Mouse (Mus musculus): ENCODE results near the gene Sod3. TPM values are rescaled to one million over a fixed set of nuclear protein-coding genes. Genes with fewer than 3 reads are reported as not detected.
A peak's percentile ranks its signal among the peaks of the same experiment; 100 is the strongest.

Gene Sod3
- polyA plus RNA-seq, 1 experiment from 2014 or later, result 0.14 TPM

GRCm38 (mm10) chr5:52357175-52357754, 6.3 kb upstream of the Sod3 start:
- 70% methylated on average over 9 of the region's 9 CpGs for WGBS
- Histone ChIP-seq H3K36me3 (no peaks in the 10 kb centered on the region), H3K4me3 (no peak overlapping the region), H3K9ac (no peak overlapping the region), H3K4me2 (no peak overlapping the region), H3K27me3 (replicated peaks) (no peaks in the 10 kb centered on the region), H3K27ac (ENCODE audit: poor library complexity, severe bottlenecking) (no peak overlapping the region), H3K4me1 (replicated peaks) (peaks cover 10% of the 10 kb centered on the region), H3K9me3 (replicated peaks) (no peaks in the 10 kb centered on the region)
- no peak for ATAC-seq (ENCODE audit: insufficient number of reproducible peaks, low FRiP score)

GRCm38 (mm10) chr5:52358120-52358519, 5.5 kb upstream of the Sod3 start:
- 70% methylated on average over 6 of the region's 6 CpGs for WGBS
- Histone ChIP-seq H3K4me3 (no peak overlapping the region), H3K9ac (no peak overlapping the region), H3K9me3 (replicated peaks) (no peaks in the 10 kb centered on the region), H3K36me3 (no peaks in the 10 kb centered on the region), H3K4me1 (replicated peaks) (peaks cover 11% of the 10 kb centered on the region), H3K27me3 (replicated peaks) (no peaks in the 10 kb centered on the region), H3K27ac (ENCODE audit: poor library complexity, severe bottlenecking) (no peak overlapping the region), H3K4me2 (no peak overlapping the region)
- ATAC-seq (ENCODE audit: insufficient number of reproducible peaks, low FRiP score), result no peak

- H3K27ac ChIP-seq (ENCODE audit: poor library complexity, severe bottlenecking), result no peak overlapping the region
- 57% methylated on average over 21 of the region's 21 CpGs for WGBS
- H3K27me3 ChIP-seq (replicated peaks), result no peaks in the 10 kb centered on the region
- no peaks in the 10 kb centered on the region for H3K9me3 ChIP-seq (replicated peaks)
- peaks cover 22% of the 10 kb centered on the region for H3K4me1 ChIP-seq (replicated peaks)
- H3K4me3 ChIP-seq, result no peak overlapping the region
- H3K9ac ChIP-seq, result no peak overlapping the region; the same call in 1 of the 2 replicates
- H3K36me3 ChIP-seq, result no peaks in the 10 kb centered on the region
- peak overlapping the region; percentile 25; the same call in 1 of the 2 replicates for H3K4me2 ChIP-seq
- ATAC-seq (ENCODE audit: insufficient number of reproducible peaks, low FRiP score), result no peak
Measured at GRCm38 (mm10) chr5:52360286-52361049, 3.1 kb upstream of the Sod3 start.

- H3K4me1 ChIP-seq (replicated peaks), result peaks cover 22% of the 10 kb centered on the region
- no peaks in the 10 kb centered on the region for H3K36me3 ChIP-seq
- no peak for ATAC-seq (ENCODE audit: insufficient number of reproducible peaks, low FRiP score)
- 0 out of 2 replicates have a peak overlapping the region, but pooled peaks have one; percentile 33 for H3K4me2 ChIP-seq
- WGBS, result 66% methylated on average over 6 of the region's 6 CpGs
- H3K27ac ChIP-seq (ENCODE audit: poor library complexity, severe bottlenecking), result no peak overlapping the region
- no peak overlapping the region for H3K9ac ChIP-seq
- H3K9me3 ChIP-seq (replicated peaks), result no peaks in the 10 kb centered on the region
- H3K27me3 ChIP-seq (replicated peaks), result peaks cover 7% of the 10 kb centered on the region
- no peak overlapping the region for H3K4me3 ChIP-seq
Measured at GRCm38 (mm10) chr5:52362776-52363467, 669 bp upstream of the Sod3 start.

GRCm38 (mm10) chr5:52364521-52364920, 930 bp downstream of the Sod3 start:
- ATAC-seq (ENCODE audit: insufficient number of reproducible peaks, low FRiP score), result no peak
- H3K9me3 ChIP-seq (replicated peaks), result no peaks in the 10 kb centered on the region
- no peaks in the 10 kb centered on the region for H3K36me3 ChIP-seq
- H3K4me2 ChIP-seq, result no peak overlapping the region
- peaks cover 22% of the 10 kb centered on the region for H3K4me1 ChIP-seq (replicated peaks)
- H3K27me3 ChIP-seq (replicated peaks), result peaks cover 21% of the 10 kb centered on the region
- H3K27ac ChIP-seq (ENCODE audit: poor library complexity, severe bottlenecking), result no peak overlapping the region
- 54% methylated on average over 5 of the region's 5 CpGs for WGBS
- H3K9ac ChIP-seq, result no peak overlapping the region
- H3K4me3 ChIP-seq, result no peak overlapping the region

GRCm38 (mm10) chr5:52365930-52366329, 2.3 kb downstream of the Sod3 start:
- 81% methylated on average over 5 of the region's 5 CpGs for WGBS
- peaks cover 26% of the 10 kb centered on the region for H3K27me3 ChIP-seq (replicated peaks)
- no peaks in the 10 kb centered on the region for H3K36me3 ChIP-seq
- H3K9me3 ChIP-seq (replicated peaks), result no peaks in the 10 kb centered on the region
- H3K4me3 ChIP-seq, result no peak overlapping the region
- no peak overlapping the region for H3K4me2 ChIP-seq
- no peak for ATAC-seq (ENCODE audit: insufficient number of reproducible peaks, low FRiP score)
- H3K27ac ChIP-seq (ENCODE audit: poor library complexity, severe bottlenecking), result no peak overlapping the region
- H3K4me1 ChIP-seq (replicated peaks), result peaks cover 13% of the 10 kb centered on the region
- no peak overlapping the region for H3K9ac ChIP-seq

- no peaks in the 10 kb centered on the region for H3K9me3 ChIP-seq (replicated peaks)
- H3K4me1 ChIP-seq (replicated peaks), result peaks cover 12% of the 10 kb centered on the region
- no peaks in the 10 kb centered on the region for H3K36me3 ChIP-seq
- no peak overlapping the region for H3K9ac ChIP-seq
- no peak overlapping the region for H3K4me3 ChIP-seq
- H3K27me3 ChIP-seq (replicated peaks), result peaks cover 26% of the 10 kb centered on the region
- no peak overlapping the region for H3K4me2 ChIP-seq
- no peak overlapping the region for H3K27ac ChIP-seq (ENCODE audit: poor library complexity, severe bottlenecking)
- WGBS, result 54% methylated on average over 2 of the region's 2 CpGs
- ATAC-seq (ENCODE audit: insufficient number of reproducible peaks, low FRiP score), result no peak
Measured at GRCm38 (mm10) chr5:52366661-52367060, 3.1 kb downstream of the Sod3 start.

GRCm38 (mm10) chr5:52367866-52368840, 4.6 kb downstream of the Sod3 start:
- Histone ChIP-seq H3K9ac (peak overlapping the region; percentile 53; the same call in 1 of the 2 replicates), H3K36me3 (no peaks in the 10 kb centered on the region), H3K4me1 (replicated peaks) (peaks cover 11% of the 10 kb centered on the region), H3K27ac (ENCODE audit: poor library complexity, severe bottlenecking) (no peak overlapping the region), H3K4me3 (peak overlapping the region; percentile 36), H3K9me3 (replicated peaks) (no peaks in the 10 kb centered on the region), H3K4me2 (peak overlapping the region; percentile 69), H3K27me3 (replicated peaks) (peaks cover 26% of the 10 kb centered on the region)
- 37% methylated on average over 63 of the region's 63 CpGs for WGBS
- no peak for ATAC-seq (ENCODE audit: insufficient number of reproducible peaks, low FRiP score)

- H3K9ac ChIP-seq, result no peak overlapping the region
- no peaks in the 10 kb centered on the region for H3K4me1 ChIP-seq (replicated peaks)
- no peaks in the 10 kb centered on the region for H3K36me3 ChIP-seq
- 87% methylated on average over 6 of the region's 6 CpGs for WGBS
- ATAC-seq (ENCODE audit: insufficient number of reproducible peaks, low FRiP score), result no peak
- H3K27me3 ChIP-seq (replicated peaks), result peaks cover 26% of the 10 kb centered on the region
- no peak overlapping the region for H3K27ac ChIP-seq (ENCODE audit: poor library complexity, severe bottlenecking)
- H3K4me3 ChIP-seq, result no peak overlapping the region
- no peak overlapping the region for H3K4me2 ChIP-seq
- H3K9me3 ChIP-seq (replicated peaks), result no peaks in the 10 kb centered on the region
Measured at GRCm38 (mm10) chr5:52370901-52371300, 7.3 kb downstream of the Sod3 start.

GRCm38 (mm10) chr5:52375847-52376246, 12.3 kb downstream of the Sod3 start:
- H3K36me3 ChIP-seq, result no peaks in the 10 kb centered on the region
- no peak overlapping the region for H3K4me3 ChIP-seq
- ATAC-seq (ENCODE audit: insufficient number of reproducible peaks, low FRiP score), result no peak
- no peaks in the 10 kb centered on the region for H3K9me3 ChIP-seq (replicated peaks)
- H3K9ac ChIP-seq, result no peak overlapping the region
- H3K4me1 ChIP-seq (replicated peaks), result no peaks in the 10 kb centered on the region
- H3K27ac ChIP-seq (ENCODE audit: poor library complexity, severe bottlenecking), result no peak overlapping the region
- 77% methylated on average over 9 of the region's 9 CpGs for WGBS
- no peaks in the 10 kb centered on the region for H3K27me3 ChIP-seq (replicated peaks)
- no peak overlapping the region for H3K4me2 ChIP-seq

Data from heart, embryonic 12.5 days (tissue).